Mouse (Mus musculus) neutrophil, adult 65 days (primary cell): ENCODE data around the gene Pramel6. TPM values are rescaled to one million over a fixed set of nuclear protein-coding genes. Genes with fewer than 3 reads are reported as not detected.

ENCODE experiments used
- total RNA-seq: library from RNA; stranded (reverse); gene quantifications from 2 replicates; pipeline ENCODE4 v1.2.4, GENCODE M21; 2023

Pramel6 gene
- total RNA-seq = not detected in 2 replicates

GRCm38 (mm10) chr2:87506265-87506664 is at the start of gene Pramel6:
Gene Pramel6 (plus strand): TSS chr2:87506565.

GRCm38 (mm10) chr2:87496993-87497392 is 9.4 kb upstream of the Pramel6 start, which contains the start of gene Pramel7:
Gene Pramel7 (minus strand): TSS chr2:87497093.

GRCm38 (mm10) chr2:87531496-87531895 is 25.1 kb downstream of the Pramel6 start, which contains the start of gene Olfr153:
Gene Olfr153 (plus strand): TSS chr2:87531796.

GRCm38 (mm10) chr2:87545442-87545841 is 39.1 kb downstream of the Pramel6 start, which contains the start of gene Olfr1128:
Gene Olfr1128 (minus strand): TSS chr2:87545542.

Other genes with a start within 250 kb of the Pramel6 start
- not detected in 2 replicates for gene Olfr1116, start 239.0 kb upstream of the Pramel6 start, total RNA-seq
- gene Olfr1118, start 199.0 kb upstream of the Pramel6 start, total RNA-seq = not detected in 2 replicates
- gene Olfr1120, start 151.8 kb upstream of the Pramel6 start, total RNA-seq = not detected in 2 replicates
- not detected in 2 replicates for gene Olfr1121, start 136.7 kb upstream of the Pramel6 start, total RNA-seq
- gene Olfr1122, start 120.7 kb upstream of the Pramel6 start, total RNA-seq = 0.07 TPM in 1 of 2 replicates, not detected in the other
- gene Olfr1123, start 89.9 kb upstream of the Pramel6 start, total RNA-seq = not detected in 2 replicates
- not detected in 2 replicates for gene Olfr1124, start 76.3 kb upstream of the Pramel6 start, total RNA-seq
- gene Olfr1126, start 52.6 kb upstream of the Pramel6 start, total RNA-seq = not detected in 2 replicates
- gene Pramel7, start 9.5 kb upstream of the Pramel6 start, total RNA-seq = not detected in 2 replicates
- not detected in 2 replicates for gene Olfr153, start 25.2 kb downstream of the Pramel6 start, total RNA-seq
- not detected in 2 replicates for gene Olfr1128, start 39.0 kb downstream of the Pramel6 start, total RNA-seq
- not detected in 2 replicates for gene Olfr1129, start 67.3 kb downstream of the Pramel6 start, total RNA-seq
- gene Olfr1130, start 99.6 kb downstream of the Pramel6 start, total RNA-seq = not detected in 2 replicates
- not detected in 2 replicates for gene Olfr1131, start 120.5 kb downstream of the Pramel6 start, total RNA-seq
- gene Olfr1132, start 131.0 kb downstream of the Pramel6 start, total RNA-seq = not detected in 2 replicates
- gene Olfr1133, start 140.8 kb downstream of the Pramel6 start, total RNA-seq = not detected in 2 replicates
- gene Olfr1134, start 151.9 kb downstream of the Pramel6 start, total RNA-seq = not detected in 2 replicates
- not detected in 2 replicates for gene Olfr1135, start 167.1 kb downstream of the Pramel6 start, total RNA-seq
- not detected in 2 replicates for gene Olfr1136, start 187.4 kb downstream of the Pramel6 start, total RNA-seq
- gene Olfr1137, start 206.6 kb downstream of the Pramel6 start, total RNA-seq = not detected in 2 replicates
- not detected in 2 replicates for gene Olfr1138, start 233.4 kb downstream of the Pramel6 start, total RNA-seq
- gene Olfr1140, start 237.2 kb downstream of the Pramel6 start, total RNA-seq = not detected in 2 replicates
- gene Olfr1141, start 247.4 kb downstream of the Pramel6 start, total RNA-seq = not detected in 2 replicates